Comparison of ENCODE assay signal across 10 mouse cellular contexts in genomic region chr1:45767533-45767932, GRCm38 (mm10). TPM values are rescaled to one million over a fixed set of nuclear protein-coding genes. Genes with fewer than 3 reads are reported as not detected.
A peak's percentile ranks its signal among the peaks of the same experiment; 100 is the strongest.
DNase-seq lines count a peak whose midpoint lies in the region; ATAC-seq lines count a peak whose summit lies in the region.
"Had no signal": no experiment of that assay in that cellular context is flagged by ENCODE, and none has a peak within 500 bp of the region (broad histone marks: within the 10 kb centered on the region; RNA-seq: fewer than 3 reads in every experiment).

No protein-coding gene starts in this region.

- ATAC-seq in kidney, embryonic 14.5 days (ENCODE audit: low FRiP score, low TSS enrichment) = no peak
- ATAC-seq: liver, embryonic 12.5 days had no signal

- H3K27me3 ChIP-seq in kidney, embryonic 14.5 days (ENCODE audit: control insufficient read depth, insufficient read depth, low read length) = no peaks in the 10 kb centered on the region
- H3K27me3 ChIP-seq: liver, embryonic 12.5 days; neural tube, embryonic 12.5 days had no signal

- no peaks in the 10 kb centered on the region for H3K36me3 ChIP-seq in kidney, embryonic 14.5 days (ENCODE audit: control insufficient read depth, insufficient read depth, low read length)
- H3K36me3 ChIP-seq: liver, embryonic 12.5 days; neural tube, embryonic 12.5 days had no signal

- peak; percentile 62 for DNase-seq in adrenal gland, postnatal 10 days
- DNase-seq in adrenal gland, postnatal 4 days (ENCODE audit: low spot score in 2 of 2) = no peak
- DNase-seq in ovary, postnatal 36 days (ENCODE audit: low spot score) = peak; percentile 13
- no peak for DNase-seq in ovary, postnatal 14 days (ENCODE audit: low spot score)
- DNase-seq in heart, adult 8-10 months (ENCODE audit: low spot score) = peak; percentile 36
- peak; percentile 49 for DNase-seq in lung, postnatal 14 days
- DNase-seq in left cerebral cortex, adult 8-10 months (ENCODE audit: low spot score in 2 of 2) = no peak

- WGBS in kidney, embryonic 14.5 days = 63% methylated on average over 5 of the region's 5 CpGs

- H3K4me3 ChIP-seq in kidney, embryonic 14.5 days (ENCODE audit: low read length) = no peak overlapping the region
- H3K4me3 ChIP-seq: liver, embryonic 12.5 days; neural tube, embryonic 12.5 days had no signal

- H3K4me1 ChIP-seq in kidney, embryonic 14.5 days (ENCODE audit: control insufficient read depth, insufficient read depth, low read length) = no peaks in the 10 kb centered on the region
- H3K4me1 ChIP-seq: neural tube, embryonic 12.5 days had no signal

- H3K9me3 ChIP-seq in kidney, embryonic 14.5 days (ENCODE audit: control insufficient read depth, low read length) = no peaks in the 10 kb centered on the region
- H3K9me3 ChIP-seq: liver, embryonic 12.5 days; neural tube, embryonic 12.5 days had no signal

- H3K4me2 ChIP-seq in kidney, embryonic 14.5 days (replicated peaks; ENCODE audit: low read depth, low read length) = no peak overlapping the region
- H3K4me2 ChIP-seq: liver, embryonic 12.5 days; neural tube, embryonic 12.5 days had no signal

- H3K27ac ChIP-seq in kidney, embryonic 14.5 days (ENCODE audit: low read depth, low read length) = no peak overlapping the region
- H3K27ac ChIP-seq: liver, embryonic 12.5 days; neural tube, embryonic 12.5 days had no signal

- no peak overlapping the region for H3K9ac ChIP-seq in kidney, embryonic 14.5 days (ENCODE audit: low read depth, low read length)
- H3K9ac ChIP-seq: liver, embryonic 12.5 days; neural tube, embryonic 12.5 days had no signal

RNA-seq across cellular contexts. Expression of gene Wdr75, which starts 27.4 kb away (rescaled TPM):
- total RNA-seq in adrenal gland, postnatal 10 days (2021) = 10 to 100 TPM; 41.5 to 42.9 TPM
- total RNA-seq in adrenal gland, postnatal 4 days (2021) = 10 to 100 TPM; 44.7 to 50.5 TPM
- total RNA-seq in heart, adult 8-10 months (2022) = 10 to 100 TPM; 17.7 to 25.3 (median 21.5) TPM
- total RNA-seq in left cerebral cortex, adult 8-10 months (2022) = 10 to 100 TPM; 35.8 to 48.9 (median 42.1) TPM
- 73.0 and 90.1 TPM in 2 replicates for polyA plus RNA-seq in kidney, embryonic 14.5 days (2014; fragmentation: Nextera tagmentation; extraction: Ambion mirVana)

Comparison
In these comparisons a context has a peak if more than half of its experiments do, and no peak if none do; other contexts are left out.
1. DNase-seq: peak in adrenal gland, postnatal 10 days (single experiment), ovary, postnatal 36 days (single experiment), heart, adult 8-10 months (single experiment) and lung, postnatal 14 days (single experiment); none in adrenal gland, postnatal 4 days (0 of 2), ovary, postnatal 14 days (single experiment) and left cerebral cortex, adult 8-10 months (0 of 2).